Mouse (Mus musculus): ENCODE data around the gene Pih1h3b. TPM values are rescaled to one million over a fixed set of nuclear protein-coding genes. Genes with fewer than 3 reads are reported as not detected.

Gene Pih1h3b
- polyA plus RNA-seq (2012; rRNA removed), result 0.28 and 0.30 TPM in 2 replicates

GRCm38 (mm10) chrX:140062135-140062975, at the start of gene Pih1h3b, which contains the start of gene Nup62cl:
Pih1h3b (plus strand) TSS chrX:140062879.
Nup62cl (minus strand) TSS chrX:140062712.
- Histone ChIP-seq H3K4me3 (ENCODE audit: control insufficient read depth, low read depth, low read length) (peak within 1 kb of the TSS; percentile 89), H3K4me1 (ENCODE audit: control insufficient read depth, insufficient read depth, low read length) (no peaks in the 10 kb centered on the region; the same call in 1 of the 2 replicates), H3K27ac (ENCODE audit: control insufficient read depth, insufficient read depth, low read depth, low read length) (peak within 1 kb of the TSS; percentile 51), H3K36me3 (ENCODE audit: control insufficient read depth, insufficient read depth, low read length) (no peaks in the 10 kb centered on the region), H3K27me3 (ENCODE audit: control insufficient read depth, insufficient read depth, low read length) (no peaks in the 10 kb centered on the region)
- no peak for TF ChIP-seq POLR2A (IDR thresholded peaks at IDR 0.05; ENCODE audit: control insufficient read depth, low read depth, low read length)
- no peak for TF ChIP-seq CTCF (IDR thresholded peaks at IDR 0.05; ENCODE audit: control insufficient read depth, insufficient read depth, insufficient replicate concordance, low read depth, low read length)

- H3K27ac ChIP-seq (ENCODE audit: control insufficient read depth, insufficient read depth, low read depth, low read length), result peak overlapping the region; percentile 42; the same call in 1 of the 2 replicates
- H3K4me1 ChIP-seq (ENCODE audit: control insufficient read depth, insufficient read depth, low read length), result no peaks in the 10 kb centered on the region; the same call in 1 of the 2 replicates
- H3K36me3 ChIP-seq (ENCODE audit: control insufficient read depth, insufficient read depth, low read length), result no peaks in the 10 kb centered on the region
- peak overlapping the region; percentile 79 for H3K4me3 ChIP-seq (ENCODE audit: control insufficient read depth, low read depth, low read length)
- H3K27me3 ChIP-seq (ENCODE audit: control insufficient read depth, insufficient read depth, low read length), result no peaks in the 10 kb centered on the region
- TF ChIP-seq CTCF (IDR thresholded peaks at IDR 0.05; ENCODE audit: control insufficient read depth, insufficient read depth, insufficient replicate concordance, low read depth, low read length) (no peak), POLR2A (IDR thresholded peaks at IDR 0.05; ENCODE audit: control insufficient read depth, low read depth, low read length) (no peak)
Measured at GRCm38 (mm10) chrX:140060886-140061874, 1.5 kb upstream of the Pih1h3b start.

- Histone ChIP-seq H3K27me3 (ENCODE audit: control insufficient read depth, insufficient read depth, low read length) (no peaks in the 10 kb centered on the region), H3K4me3 (ENCODE audit: control insufficient read depth, low read depth, low read length) (no peak overlapping the region)
- TF ChIP-seq POLR2A (IDR thresholded peaks at IDR 0.05; ENCODE audit: control insufficient read depth, low read depth, low read length), result no peak
- TF ChIP-seq CTCF (IDR thresholded peaks at IDR 0.05; ENCODE audit: control insufficient read depth, insufficient read depth, insufficient replicate concordance, low read depth, low read length), result no peak
Measured at GRCm38 (mm10) chrX:140082535-140082934, 19.9 kb downstream of the Pih1h3b start.

GRCm38 (mm10) chrX:140094066-140094465, 31.4 kb downstream of the Pih1h3b start:
- H3K4me3 ChIP-seq (ENCODE audit: control insufficient read depth, low read depth, low read length), result no peak overlapping the region
- no peak for TF ChIP-seq POLR2A (IDR thresholded peaks at IDR 0.05; ENCODE audit: control insufficient read depth, low read depth, low read length)
- no peak for TF ChIP-seq CTCF (IDR thresholded peaks at IDR 0.05; ENCODE audit: control insufficient read depth, insufficient read depth, insufficient replicate concordance, low read depth, low read length)
- no peaks in the 10 kb centered on the region for H3K27me3 ChIP-seq (ENCODE audit: control insufficient read depth, insufficient read depth, low read length)
- no peaks in the 10 kb centered on the region for H3K4me1 ChIP-seq (ENCODE audit: control insufficient read depth, insufficient read depth, low read length)
- H3K27ac ChIP-seq (ENCODE audit: control insufficient read depth, insufficient read depth, low read depth, low read length), result no peak overlapping the region
- H3K36me3 ChIP-seq (ENCODE audit: control insufficient read depth, insufficient read depth, low read length), result no peaks in the 10 kb centered on the region

More at GRCm38 (mm10) chrX:140082535-140082934, 19.9 kb downstream of the Pih1h3b start:
- H3K4me1 ChIP-seq (ENCODE audit: control insufficient read depth, insufficient read depth, low read length), result no peaks in the 10 kb centered on the region
- no peaks in the 10 kb centered on the region for H3K36me3 ChIP-seq (ENCODE audit: control insufficient read depth, insufficient read depth, low read length)
- H3K27ac ChIP-seq (ENCODE audit: control insufficient read depth, insufficient read depth, low read depth, low read length), result no peak overlapping the region

Other genes starting within 250 kb of the Pih1h3b start
- 1.1 and 1.4 TPM in 2 replicates for gene Morc4, start 191.2 kb upstream of the Pih1h3b start, polyA plus RNA-seq (2012; rRNA removed)
- 0.17 and 0.35 TPM in 2 replicates for gene Rbm41, start 64.3 kb upstream of the Pih1h3b start, polyA plus RNA-seq (2012; rRNA removed)
- gene Nup62cl, start 167 bp upstream of the Pih1h3b start, polyA plus RNA-seq (2012; rRNA removed), result 60.5 and 93.6 TPM in 2 replicates